Mouse (Mus musculus): Measurements from ENCODE around the gene Spic.
"Not testable (repeated sequence)": the region's sequence is repeated elsewhere in the genome, so short reads cannot be mapped to it uniquely, and the experiment has no call there.

Spic gene

DNA sequence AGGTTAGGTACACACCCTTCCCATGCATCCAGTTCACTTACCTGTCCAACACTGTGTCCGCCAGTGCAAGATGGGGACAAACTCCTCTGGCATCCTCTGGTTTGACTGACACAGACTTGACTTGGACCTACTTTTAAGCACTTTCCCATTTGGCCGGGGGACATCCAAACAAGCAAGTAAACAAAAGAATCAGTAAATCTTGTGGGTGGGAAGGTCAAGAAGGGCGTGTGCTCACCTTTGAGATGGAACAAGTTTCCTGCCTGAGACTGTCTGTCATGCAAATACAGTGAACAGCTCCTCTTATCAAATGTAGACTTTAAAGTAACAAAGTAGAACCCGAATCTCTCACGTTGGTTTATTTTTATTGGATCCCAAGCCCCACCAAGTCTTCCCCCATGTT is at the start of gene Spic:
Gene Spic (minus strand): TSS at position 91 of the 400 bp plus-strand sequence.
- no peak for DNase-seq (ENCODE audit: low spot score)

DNA sequence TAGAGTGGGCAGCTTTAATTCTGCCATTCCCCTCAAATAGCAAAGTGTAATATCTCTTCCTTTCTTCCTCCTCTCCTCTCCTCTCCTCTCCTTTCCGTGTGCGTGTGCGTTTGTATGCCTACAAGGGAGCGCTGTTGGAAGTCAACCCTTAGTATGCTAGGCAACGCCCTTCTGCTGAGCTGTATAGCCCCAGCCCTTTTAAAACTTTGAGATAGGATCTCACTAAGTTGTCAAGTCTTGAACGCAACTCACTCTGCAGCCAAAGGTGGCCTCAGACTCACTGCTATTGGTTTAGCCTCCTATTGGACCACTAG is 47.5 kb upstream of the Spic start:
- DNase-seq (ENCODE audit: low spot score), result no peak

DNA sequence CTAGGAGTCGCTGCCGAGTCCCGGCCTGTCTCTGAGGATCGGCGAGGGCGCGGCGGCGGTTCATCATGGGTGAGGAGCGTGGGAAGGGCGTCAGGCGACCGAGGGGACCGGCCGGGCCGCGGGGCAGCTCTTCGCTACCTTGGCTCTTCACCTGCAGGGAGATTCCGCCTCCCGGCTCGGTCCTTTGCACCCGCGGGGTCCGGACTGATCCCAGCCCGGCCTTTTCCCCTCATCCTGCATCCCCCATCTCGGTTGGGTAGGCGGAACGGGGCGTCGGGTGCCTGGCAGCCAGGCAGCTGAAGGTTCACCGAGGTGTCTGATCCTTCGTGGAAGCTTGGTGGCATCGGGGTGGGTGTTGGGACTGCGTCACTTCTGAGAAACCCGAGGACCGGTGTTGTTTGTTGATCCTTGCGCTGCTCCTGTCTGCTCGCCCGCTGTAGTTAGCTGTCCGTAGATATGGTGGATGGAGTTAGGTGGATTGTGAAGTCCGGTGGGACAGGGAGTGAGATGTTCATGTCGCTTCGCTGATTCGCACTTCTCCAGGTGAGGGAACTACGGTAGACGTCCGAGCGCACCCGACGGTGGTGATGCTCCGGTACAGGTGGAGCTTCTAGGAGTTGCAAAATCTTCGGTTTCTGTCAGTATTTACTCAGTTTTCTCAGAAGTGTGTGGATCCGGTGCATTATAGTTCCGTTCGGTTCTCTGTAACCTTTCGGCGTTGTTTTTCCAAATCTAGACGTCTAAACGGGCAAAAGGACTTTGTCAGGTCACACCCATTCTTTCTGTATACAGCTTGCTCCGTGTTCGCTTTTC is 46.9 kb upstream of the Spic start:
- no peak for DNase-seq (ENCODE audit: low spot score)

DNA sequence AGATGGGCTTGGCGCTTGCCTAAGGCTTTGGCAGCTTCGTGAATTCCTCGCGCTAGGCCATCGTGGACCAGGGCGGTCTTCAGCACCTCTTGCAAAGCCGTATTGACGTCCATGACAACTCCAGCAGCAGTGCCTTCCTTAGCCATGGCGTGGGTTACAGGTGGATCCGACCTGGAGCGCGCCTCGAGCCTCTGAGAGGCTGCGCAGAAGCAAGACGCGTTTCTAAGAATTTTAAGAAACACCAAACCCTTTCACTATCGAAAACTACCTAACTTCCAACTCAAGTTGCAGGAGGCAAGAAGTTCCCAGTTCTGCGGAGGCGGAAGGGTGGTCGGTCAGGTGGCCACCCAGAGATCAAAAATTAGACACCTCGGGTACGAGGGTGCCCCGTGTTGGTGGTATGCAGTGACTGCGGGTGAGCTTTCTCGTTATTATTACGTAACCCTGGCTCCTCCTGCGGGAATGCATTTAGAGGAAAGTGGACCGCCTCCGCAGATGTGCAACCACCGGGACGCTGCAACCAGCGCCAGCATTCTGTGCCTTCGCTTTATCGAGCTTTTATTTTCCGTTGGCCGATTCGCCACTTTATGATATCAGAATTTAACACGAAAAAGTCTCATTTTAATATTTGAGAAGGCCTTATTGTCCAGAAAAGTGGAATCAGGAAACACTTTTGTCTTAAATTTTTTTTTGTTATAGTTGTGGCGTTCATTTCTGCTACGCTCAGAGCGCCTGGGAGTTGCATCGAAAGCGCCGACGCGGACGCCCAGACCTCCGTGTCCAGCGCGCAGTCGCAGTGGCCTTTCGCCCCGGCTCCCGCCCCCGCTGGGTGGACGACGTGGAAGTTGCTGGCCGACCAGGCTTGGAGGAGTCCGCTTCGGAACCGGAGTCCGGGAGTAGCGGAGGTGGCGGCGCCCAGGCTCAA is 46.0 kb upstream of the Spic start, which contains the start of gene Arl1:
Gene Arl1 (plus strand): TSS at position 288 of the 925 bp plus-strand sequence.
- DNase-seq (ENCODE audit: low spot score), result peak; percentile 80

DNA sequence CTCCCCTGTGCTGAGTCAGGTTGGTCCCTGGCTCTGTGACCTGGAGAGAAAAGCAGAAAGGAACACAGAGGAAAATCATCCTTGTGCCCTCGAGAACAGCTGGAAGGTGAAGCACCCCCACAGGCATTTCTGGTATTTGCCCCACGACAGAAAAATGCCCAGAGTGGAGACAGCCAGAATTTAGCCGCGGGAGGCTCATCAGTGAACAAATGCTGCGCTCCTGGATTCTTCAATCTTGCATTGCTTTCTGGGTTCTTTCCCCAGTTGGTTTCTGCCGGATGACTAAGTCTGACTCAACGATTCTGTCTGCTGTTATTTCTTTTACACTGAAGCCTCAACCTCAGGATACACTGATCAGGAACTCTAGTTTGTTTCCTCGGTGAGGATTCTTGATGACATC is 43.4 kb upstream of the Spic start:
- DNase-seq (ENCODE audit: low spot score), result no peak

DNA sequence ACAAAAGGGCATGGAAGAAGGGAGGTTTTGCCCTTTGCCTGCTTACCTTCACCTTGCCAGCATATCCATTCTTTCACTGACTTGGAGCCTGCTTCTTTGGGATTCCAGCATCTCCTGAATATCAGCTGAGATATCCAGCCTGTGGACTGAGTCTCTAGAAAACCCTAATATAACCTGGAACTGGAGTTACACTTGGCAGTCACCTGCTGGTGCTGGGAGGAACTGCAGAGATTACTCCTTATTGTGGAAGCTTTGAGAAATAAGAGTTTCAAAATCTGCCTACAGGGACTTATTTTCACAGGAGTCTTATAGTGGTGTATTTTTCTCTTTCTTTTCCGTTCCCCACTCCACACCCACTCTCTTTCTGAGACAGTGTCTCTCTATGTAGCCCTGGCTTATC is 42.3 kb upstream of the Spic start:
- DNase-seq (ENCODE audit: low spot score), result no peak

DNA sequence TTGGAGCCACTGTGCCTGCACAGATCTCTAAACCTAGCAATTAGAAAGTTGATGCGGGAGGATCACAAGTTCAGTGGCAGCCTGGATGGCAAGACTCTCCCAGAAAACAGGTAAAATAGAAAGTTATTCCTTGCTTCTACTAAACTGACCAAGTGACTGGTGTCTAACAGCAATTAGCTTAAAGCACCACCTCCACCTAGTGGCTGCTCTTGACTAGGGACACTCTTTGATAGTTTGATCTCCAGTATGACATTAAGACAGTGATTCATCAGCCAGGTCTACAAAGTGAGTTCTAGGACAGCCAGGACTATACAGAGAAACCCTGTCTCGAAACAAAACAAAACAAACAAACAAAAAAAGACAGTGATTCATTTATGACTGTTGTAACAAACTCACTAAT is 40.5 kb upstream of the Spic start:
- no peak for DNase-seq (ENCODE audit: low spot score)

DNA sequence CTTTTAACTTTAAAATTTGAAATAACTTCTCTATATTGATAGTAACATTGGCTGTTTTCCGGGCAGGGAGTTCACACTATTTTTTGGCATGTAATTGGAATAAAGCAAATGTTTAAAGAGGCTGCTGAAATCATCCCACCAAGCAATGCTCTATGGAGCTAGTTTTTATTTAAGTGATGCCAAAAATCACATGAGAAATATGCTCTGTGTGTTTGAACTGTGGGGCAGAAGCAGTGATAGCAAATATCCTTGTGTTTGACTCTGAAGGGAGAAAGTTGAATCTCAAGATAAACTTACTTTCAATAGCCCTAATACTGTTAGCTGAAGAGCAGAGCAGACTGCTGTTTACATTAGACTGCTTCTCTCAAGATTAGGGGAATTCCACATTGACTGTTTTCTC is 34.8 kb upstream of the Spic start:
- no peak for DNase-seq (ENCODE audit: low spot score)

DNA sequence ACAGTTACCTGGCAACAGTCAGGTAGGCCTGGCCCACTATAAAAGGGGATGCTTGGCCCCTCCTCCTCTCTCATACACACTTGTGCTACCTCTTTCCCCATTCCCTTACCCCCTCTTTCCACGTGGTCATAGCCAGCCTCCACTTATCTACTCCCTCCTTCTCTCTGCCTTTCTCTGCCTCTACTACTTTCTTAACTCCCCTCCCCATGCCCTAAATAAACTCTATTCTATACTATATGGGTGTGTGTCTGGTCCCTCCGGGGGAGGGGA is 32.9 kb upstream of the Spic start:
- DNase-seq (ENCODE audit: low spot score), result no peak

DNA sequence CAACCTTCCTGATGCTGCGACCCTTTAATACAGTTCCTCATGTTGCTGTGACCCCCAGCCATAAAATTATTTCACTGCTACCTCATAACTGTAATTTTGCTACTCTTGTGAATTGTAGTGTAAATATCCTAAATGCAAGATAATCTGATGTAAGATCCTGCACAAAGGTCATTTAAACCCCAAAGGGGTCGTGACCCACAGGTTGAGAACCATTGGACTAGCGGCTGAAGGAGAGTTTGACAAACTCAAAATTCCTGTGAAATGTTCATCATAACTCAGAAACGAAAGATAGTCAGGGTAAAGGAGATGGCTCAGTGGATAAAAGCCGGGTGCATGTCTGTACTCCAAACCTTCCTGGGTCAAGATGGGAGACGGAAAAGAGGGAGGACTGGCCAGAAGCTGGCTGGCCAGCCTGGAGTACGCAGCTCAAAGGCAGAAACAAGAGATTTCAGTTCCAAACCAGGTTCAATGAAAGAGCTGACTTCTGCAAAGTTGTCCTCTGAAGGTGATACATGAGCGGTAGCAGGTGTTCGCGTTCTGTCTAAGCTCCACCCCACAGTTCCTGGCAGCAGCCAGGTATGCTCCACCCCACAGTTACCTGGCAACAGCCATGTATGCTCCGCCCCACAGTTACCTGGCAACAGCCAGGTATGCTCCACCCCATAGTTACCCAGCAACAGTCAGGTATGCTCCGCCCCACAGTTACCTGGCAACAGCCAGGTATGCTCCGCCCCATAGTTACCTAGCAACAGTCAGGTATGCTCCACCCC is 32.4 kb upstream of the Spic start:
- no peak for DNase-seq (ENCODE audit: low spot score)

DNA sequence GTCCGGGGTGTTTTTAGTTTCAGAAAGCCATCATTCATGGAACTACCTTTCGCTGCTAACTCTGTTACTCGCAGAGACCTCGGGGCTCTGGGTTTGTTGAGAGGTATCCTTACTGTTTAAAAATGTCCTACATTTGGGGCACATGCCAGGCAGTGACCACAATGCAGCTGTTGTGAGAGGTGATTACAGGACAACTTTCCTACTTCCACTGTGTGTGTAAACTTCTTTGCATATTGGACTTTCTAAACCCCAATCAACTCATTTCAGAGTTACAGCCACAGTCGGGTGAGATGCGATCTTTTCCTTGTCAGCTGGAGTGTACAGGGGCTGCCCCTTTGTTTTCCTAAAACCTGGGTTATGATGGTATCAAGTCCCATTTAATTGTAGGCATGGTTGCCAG is 30.8 kb upstream of the Spic start:
- no peak for DNase-seq (ENCODE audit: low spot score)

DNA sequence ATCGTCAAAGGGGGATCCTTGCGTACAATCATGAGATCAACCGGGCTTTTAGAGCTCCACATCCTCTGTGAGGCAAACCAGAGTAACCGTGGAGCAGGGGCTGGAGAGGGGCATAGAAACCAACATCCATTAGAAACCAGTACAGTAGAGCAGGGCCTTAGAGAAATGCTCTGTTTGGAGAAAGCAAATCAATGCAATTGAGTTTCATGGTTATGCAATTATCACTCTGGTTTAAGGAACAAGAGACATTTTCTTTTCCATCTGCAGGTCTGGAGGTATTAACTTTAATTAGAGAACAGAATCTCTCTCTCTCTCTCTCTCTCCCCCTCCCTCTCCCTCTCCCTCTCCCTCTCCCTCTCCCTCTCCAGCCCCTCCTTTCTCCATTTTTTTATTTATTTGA is 29.9 kb upstream of the Spic start:
- no peak for DNase-seq (ENCODE audit: low spot score)

DNA sequence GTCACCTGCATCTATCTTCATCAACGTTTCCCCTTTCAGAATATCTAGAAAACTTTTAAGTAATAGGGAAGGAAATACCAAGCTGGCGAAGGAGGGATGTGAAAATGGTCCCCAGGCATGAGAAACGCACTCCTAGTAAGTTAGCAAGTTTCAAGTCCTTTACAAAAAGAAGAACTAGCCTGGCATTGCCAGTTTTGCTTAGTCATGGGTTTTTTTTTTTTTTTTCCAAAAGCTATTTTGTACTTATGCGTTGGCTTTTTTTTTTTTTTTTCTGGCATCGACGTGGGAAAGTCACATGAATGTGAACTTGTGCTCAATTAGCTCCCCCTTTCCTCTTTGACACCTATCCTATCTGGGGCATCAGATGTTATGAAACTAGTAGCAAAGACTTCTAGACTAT is 27.5 kb upstream of the Spic start:
- DNase-seq (ENCODE audit: low spot score), result no peak

DNA sequence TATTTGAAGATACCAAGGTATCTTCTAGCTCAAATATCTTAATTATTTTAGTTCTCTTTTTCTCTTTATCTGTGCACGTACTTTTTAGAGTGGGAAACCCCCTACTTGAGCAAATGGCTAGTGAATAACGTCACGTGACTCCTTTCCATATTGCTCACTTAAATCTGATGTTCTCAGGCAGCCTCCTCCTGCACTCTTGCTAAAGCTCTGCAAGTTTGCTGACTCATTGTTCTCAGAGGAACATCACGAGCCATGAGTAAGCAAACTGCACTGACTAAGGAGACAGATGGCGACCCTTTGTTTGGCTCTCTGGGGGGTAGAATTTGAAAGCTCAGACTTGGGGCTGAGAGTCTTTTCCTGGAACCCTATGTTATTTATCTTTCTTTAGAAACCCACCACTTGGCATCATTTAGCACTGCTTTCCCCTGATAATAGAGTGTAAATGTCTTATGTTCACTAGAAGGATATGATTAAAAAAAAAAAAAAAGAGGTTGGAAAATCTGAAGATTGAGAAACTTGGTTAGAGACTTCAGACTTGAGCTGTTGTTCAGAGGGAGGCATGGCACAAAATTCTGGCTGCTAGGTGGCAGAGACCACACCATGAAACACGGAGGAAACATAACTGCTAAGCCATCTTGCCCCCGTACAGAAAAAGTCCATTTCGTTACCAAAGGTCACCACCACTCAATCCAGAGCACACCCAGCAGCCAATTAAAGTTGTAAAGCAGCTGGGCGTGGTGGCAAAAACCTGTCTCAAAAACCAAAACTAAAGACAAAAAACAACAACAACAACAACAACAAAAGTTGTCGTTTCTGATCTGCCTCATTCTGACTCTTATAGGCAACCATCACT is 24.1 kb upstream of the Spic start:
- DNase-seq (ENCODE audit: low spot score), result peak; percentile 36

DNA sequence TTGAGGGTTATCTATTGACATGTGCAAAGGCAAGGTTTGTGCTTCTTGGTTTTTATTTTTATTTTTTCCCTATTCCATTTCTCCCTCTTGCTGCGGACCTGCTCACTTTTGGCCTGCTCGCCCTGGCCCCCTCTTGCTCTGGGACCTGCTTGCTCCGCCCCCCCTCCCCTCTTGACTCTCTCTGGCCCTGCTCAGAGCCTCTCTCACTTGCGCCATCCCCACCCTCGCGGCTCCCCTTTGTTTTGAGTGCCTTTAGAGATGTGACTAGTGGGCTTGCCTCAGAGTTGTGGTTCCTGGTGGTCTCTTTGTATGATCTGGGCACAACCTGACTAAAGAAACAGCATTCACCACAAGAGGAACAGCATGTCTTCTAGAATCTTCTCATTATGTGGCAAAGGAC is 16.1 kb upstream of the Spic start:
- DNase-seq (ENCODE audit: low spot score), result no peak

DNA sequence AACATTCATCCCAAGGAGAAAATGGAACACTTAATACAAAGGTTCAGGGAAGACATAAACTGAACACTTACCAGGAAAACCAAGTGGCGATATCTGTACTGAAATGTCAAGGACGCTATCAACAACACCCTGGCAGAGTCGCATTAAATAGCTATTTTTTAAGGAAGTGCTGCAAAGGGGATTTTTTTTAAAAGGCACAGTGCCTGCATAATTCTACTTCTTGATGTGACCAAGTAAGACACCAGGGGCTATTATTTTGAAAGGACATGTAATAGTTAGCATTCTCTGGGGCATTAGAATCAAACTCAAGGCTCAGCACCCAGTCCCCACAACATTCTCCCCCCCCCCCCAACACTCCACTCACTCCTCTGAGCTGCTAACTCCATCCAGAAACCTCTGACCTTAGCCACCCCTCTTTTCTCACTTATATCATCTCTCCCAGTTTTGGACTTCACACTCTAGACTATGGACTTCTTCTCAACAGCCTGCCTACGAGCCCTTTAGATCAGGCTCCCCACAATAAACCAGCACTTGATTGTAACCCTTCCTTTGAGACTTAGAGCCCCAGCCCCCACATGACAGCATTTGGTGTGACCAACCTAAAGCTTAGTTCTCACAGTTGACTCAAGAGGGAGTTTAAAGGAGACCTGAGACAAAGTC is 1.8 kb downstream of the Spic start:
- DNase-seq (ENCODE audit: low spot score), result no peak

DNA sequence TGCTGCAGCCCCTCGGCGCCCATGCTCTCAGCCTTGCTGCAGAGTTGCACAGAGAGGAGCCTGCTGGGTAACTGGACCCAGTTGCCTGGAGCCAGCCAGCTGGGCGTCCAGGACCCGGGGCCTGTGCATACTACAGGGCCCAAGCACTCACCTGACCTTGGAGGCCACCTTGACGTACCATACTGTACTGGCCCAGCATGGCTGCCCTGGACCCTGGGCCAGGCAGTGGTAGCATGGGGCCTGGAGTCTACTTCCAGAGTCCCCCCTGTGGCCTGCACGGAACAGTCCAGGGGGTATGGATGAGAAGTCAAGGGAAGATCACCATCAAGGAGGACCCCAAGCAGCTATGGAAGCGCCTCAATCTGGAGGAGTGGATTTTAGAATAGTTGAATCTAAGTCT is 12.0 kb downstream of the Spic start:
- DNase-seq (ENCODE audit: low spot score), result no peak

DNA sequence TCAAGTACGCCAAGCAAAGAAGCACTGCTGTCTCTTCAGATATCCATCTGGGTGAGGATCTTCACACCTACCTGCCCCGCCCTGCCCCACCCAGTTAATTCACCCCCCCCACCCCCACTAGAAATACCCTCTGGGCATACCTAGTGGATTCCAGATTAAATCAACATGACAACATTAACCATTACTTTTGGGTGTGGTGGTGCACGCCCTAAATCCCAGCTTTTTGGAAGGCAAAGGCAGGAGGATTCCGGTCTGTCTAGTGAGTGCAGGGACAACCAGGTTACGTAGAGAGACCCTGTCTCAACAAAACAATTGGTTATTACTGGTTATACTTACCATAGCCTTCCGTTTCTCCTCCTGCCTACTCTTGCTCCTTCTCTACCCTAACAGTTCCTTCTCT is 12.7 kb downstream of the Spic start:
- no peak for DNase-seq (ENCODE audit: low spot score)

DNA sequence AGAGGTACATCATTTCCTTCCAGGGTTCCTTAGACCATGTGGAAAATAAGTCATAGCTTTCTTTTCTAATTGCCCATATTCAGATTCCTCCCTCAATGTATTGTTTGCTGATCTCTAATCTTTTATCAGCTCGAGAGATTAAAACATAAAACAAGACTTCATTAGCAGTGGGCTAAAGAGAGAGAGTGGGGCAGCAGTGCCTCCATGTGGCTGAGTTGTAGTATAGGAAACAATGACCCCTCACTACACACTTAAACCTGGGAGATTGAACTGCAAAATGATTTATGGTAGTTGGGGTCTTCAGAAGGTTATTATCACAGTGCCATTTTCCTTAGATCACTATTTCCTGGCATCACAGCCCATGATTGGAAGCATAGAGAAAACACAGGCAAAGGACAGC is 15.1 kb downstream of the Spic start:
- peak; percentile 6 for DNase-seq (ENCODE audit: low spot score)

DNA sequence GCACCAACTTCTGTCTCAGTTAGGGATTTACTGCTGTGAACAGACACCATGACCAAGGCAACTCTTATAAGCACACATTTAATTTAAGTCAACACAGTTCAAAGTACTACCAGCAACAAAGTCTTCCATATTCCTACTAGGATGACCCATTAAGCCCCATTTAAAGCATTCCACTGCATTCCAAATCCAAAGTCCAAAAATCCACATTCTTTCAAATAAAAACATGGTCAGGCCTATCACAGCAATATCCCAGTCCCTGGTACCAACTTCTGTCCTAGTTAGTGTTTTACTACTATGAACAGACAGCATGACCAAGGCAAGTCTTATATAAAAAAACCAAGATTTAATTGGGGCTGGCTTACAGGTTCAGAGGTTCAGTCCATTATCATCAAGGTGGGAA is 21.0 kb downstream of the Spic start:
- DNase-seq (ENCODE audit: low spot score), result not testable (repeated sequence)

DNA sequence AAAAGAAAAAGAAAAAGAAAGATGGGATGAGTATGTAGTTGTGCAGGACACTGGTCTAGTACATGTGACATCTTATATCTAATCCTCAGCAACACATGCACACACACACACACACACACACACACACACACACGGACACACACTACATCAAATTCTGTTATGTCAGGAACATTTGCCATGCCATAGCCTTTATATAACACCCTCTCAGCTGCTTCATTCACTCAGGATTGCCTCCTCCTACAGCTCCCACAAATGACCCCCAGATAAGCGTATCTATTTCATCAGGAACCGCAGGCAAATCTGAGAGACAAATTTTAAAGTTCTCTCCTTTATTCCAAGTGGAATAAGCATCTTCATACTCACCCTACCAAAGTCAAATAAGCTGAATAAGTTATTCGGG is 25.9 kb downstream of the Spic start:
- DNase-seq (ENCODE audit: low spot score), result no peak
